Mouse (Mus musculus): ENCODE results near the gene Antxr1. TPM values are rescaled to one million over a fixed set of nuclear protein-coding genes. Genes with fewer than 3 reads are reported as not detected.
"Not testable (repeated sequence)": the region's sequence is repeated elsewhere in the genome, so short reads cannot be mapped to it uniquely, and the experiment has no call there.

Antxr1 gene
- total RNA-seq, 2 experiments from 2014 or later, result 6.5 to 7.6 TPM

- peak; percentile 8 to 22 for DNase-seq
These were observed 233.7 kb downstream of the Antxr1 start for GRCm38 (mm10) chr6:87101955-87102353.

GRCm38 (mm10) chr6:87101281-87101954, 234.2 kb downstream of the Antxr1 start:
- DNase-seq, result peak; percentile 78 to 94

- DNase-seq, result no peak
These were observed 235.2 kb downstream of the Antxr1 start for GRCm38 (mm10) chr6:87100297-87101020.

GRCm38 (mm10) chr6:87099671-87100296, 235.8 kb downstream of the Antxr1 start:
- DNase-seq, result peak; percentile 9 to 29

- DNase-seq, result no peak
These were observed 236.4 kb downstream of the Antxr1 start for GRCm38 (mm10) chr6:87099261-87099660.

GRCm38 (mm10) chr6:87093631-87094030, 242.0 kb downstream of the Antxr1 start:
- not testable (repeated sequence) for DNase-seq

GRCm38 (mm10) chr6:87092476-87092875, 243.1 kb downstream of the Antxr1 start:
- DNase-seq, result no peak

GRCm38 (mm10) chr6:87090877-87091276, 244.7 kb downstream of the Antxr1 start:
- no peak for DNase-seq

- DNase-seq, result no peak
These were observed 247.3 kb downstream of the Antxr1 start for GRCm38 (mm10) chr6:87088356-87088755.

- DNase-seq, result no peak
These were observed 250.6 kb downstream of the Antxr1 start for GRCm38 (mm10) chr6:87085026-87085425.

Other genes starting within 250 kb of the Antxr1 start
- not detected for gene D6Ertd527e, start 231.1 kb downstream of the Antxr1 start, total RNA-seq (2021)
- not detected for gene Gkn1, start 15.1 kb upstream of the Antxr1 start, total RNA-seq (2021)
- not detected for gene Gkn2, start 37.5 kb upstream of the Antxr1 start, total RNA-seq (2021)
- 1 to 10 TPM in 1 of 2 experiments, under 1 TPM in 1; 0.74 to 2.0 TPM for gene Gkn3, start 53.1 kb upstream of the Antxr1 start, total RNA-seq (2021)
- 10 to 100 TPM; 33.7 to 46.0 TPM for gene Bmp10, start 93.2 kb upstream of the Antxr1 start, total RNA-seq (2021)
- gene Arhgap25, start 197.4 kb upstream of the Antxr1 start, total RNA-seq (2021), result 1 to 10 TPM; 4.5 to 4.7 TPM